Mouse (Mus musculus): ENCODE results near the gene Acadvl. TPM values are rescaled to one million over a fixed set of nuclear protein-coding genes. Genes with fewer than 3 reads are reported as not detected.

Acadvl gene
- polyA plus RNA-seq, 1 experiment from 2014 or later = 52.9 TPM

- ATAC-seq (ENCODE audit: insufficient number of reproducible peaks, low FRiP score, low TSS enrichment, low read depth) (no peak), DNase-seq (ENCODE audit: low spot score) (no peak)
- peaks cover 30% of the 10 kb centered on the region for H3K36me3 ChIP-seq (ENCODE audit: control insufficient read depth, insufficient read depth, low read length)
- H3K4me1 ChIP-seq (ENCODE audit: control insufficient read depth, insufficient read depth, low read length) = peaks cover 4% of the 10 kb centered on the region; the same call in 1 of the 2 replicates
- 89% methylated on average over 8 of the region's 8 CpGs for WGBS
- no peak overlapping the region for H3K9ac ChIP-seq (ENCODE audit: low read length)
- no peak overlapping the region for H3K4me3 ChIP-seq (ENCODE audit: low read depth, low read length)
- no peak overlapping the region; the same call in 1 of the 2 replicates for H3K27ac ChIP-seq (replicated peaks; ENCODE audit: low read depth, low read length)
- H3K9me3 ChIP-seq (ENCODE audit: control insufficient read depth, low read length) = no peaks in the 10 kb centered on the region
- no peaks in the 10 kb centered on the region for H3K27me3 ChIP-seq (ENCODE audit: control insufficient read depth, insufficient read depth, low read length)
- no peak overlapping the region for H3K4me2 ChIP-seq (ENCODE audit: low read depth, severe bottlenecking)
These were observed 25.3 kb downstream of the Acadvl start for GRCm38 (mm10) chr11:69989949-69990348.

DNA sequence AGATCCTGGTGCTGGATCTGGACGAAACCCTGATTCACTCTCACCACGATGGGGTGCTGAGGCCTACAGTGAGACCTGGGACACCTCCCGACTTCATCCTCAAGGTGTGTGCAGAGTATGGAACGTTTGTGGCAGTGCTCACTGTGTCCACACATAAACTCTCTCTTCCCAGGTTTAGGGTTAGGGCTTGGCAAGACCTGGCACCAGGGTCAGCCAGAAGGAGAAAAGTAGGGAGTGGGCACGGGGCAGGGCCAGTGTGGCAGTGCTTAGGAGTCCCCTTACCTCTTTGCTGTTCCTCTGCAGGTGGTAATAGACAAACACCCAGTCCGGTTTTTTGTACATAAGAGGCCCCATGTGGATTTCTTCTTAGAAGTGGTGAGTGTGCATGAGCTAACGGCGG, 30.8 kb downstream of the Acadvl start:
- ATAC-seq (ENCODE audit: insufficient number of reproducible peaks, low FRiP score, low TSS enrichment, low read depth) (no peak), DNase-seq (ENCODE audit: low spot score) (no peak)
- Histone ChIP-seq H3K4me2 (ENCODE audit: low read depth, severe bottlenecking) (no peak overlapping the region), H3K4me1 (ENCODE audit: control insufficient read depth, insufficient read depth, low read length) (peaks cover 13% of the 10 kb centered on the region; the same call in 1 of the 2 replicates), H3K36me3 (ENCODE audit: control insufficient read depth, insufficient read depth, low read length) (peaks cover 28% of the 10 kb centered on the region), H3K27ac (replicated peaks; ENCODE audit: low read depth, low read length) (no peak overlapping the region), H3K9me3 (ENCODE audit: control insufficient read depth, low read length) (no peaks in the 10 kb centered on the region), H3K4me3 (ENCODE audit: low read depth, low read length) (0 out of 2 replicates have a peak overlapping the region, but pooled peaks have one; percentile 3), H3K9ac (ENCODE audit: low read length) (no peak overlapping the region), H3K27me3 (ENCODE audit: control insufficient read depth, insufficient read depth, low read length) (no peaks in the 10 kb centered on the region)
- WGBS = 88% methylated on average over 8 of the region's 8 CpGs

- Histone ChIP-seq H3K9ac (ENCODE audit: low read length) (no peak overlapping the region), H3K36me3 (ENCODE audit: control insufficient read depth, insufficient read depth, low read length) (peaks cover 21% of the 10 kb centered on the region), H3K27ac (replicated peaks; ENCODE audit: low read depth, low read length) (no peak overlapping the region), H3K27me3 (ENCODE audit: control insufficient read depth, insufficient read depth, low read length) (no peaks in the 10 kb centered on the region), H3K9me3 (ENCODE audit: control insufficient read depth, low read length) (no peaks in the 10 kb centered on the region), H3K4me1 (ENCODE audit: control insufficient read depth, insufficient read depth, low read length) (peaks cover 13% of the 10 kb centered on the region; the same call in 1 of the 2 replicates), H3K4me3 (ENCODE audit: low read depth, low read length) (no peak overlapping the region), H3K4me2 (ENCODE audit: low read depth, severe bottlenecking) (no peak overlapping the region)
- no peak for ATAC-seq (ENCODE audit: insufficient number of reproducible peaks, low FRiP score, low TSS enrichment, low read depth)
- WGBS = 88% methylated on average over 4 of the region's 4 CpGs
- DNase-seq (ENCODE audit: low spot score) = no peak
These were observed 31.8 kb downstream of the Acadvl start for GRCm38 (mm10) chr11:69983377-69983776.

DNA sequence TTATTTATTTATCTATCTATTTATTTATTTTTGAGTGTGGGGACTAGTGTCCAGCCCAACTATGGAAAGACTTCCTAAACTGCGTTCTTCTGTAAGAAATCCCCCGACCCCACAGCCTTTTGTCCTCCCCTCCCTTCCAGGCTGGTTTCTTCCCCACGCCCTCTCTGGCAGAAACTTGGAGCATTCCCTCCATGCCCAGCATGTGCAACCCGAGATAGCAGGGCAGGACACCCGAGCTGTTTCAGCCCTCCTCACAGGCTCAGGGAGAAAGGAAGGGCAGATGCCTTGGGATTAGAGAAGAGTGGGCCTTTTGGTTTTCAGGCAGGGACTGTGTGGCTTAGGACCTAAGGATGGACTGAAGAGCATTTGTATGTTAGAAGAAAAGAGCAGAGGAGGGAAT, 32.3 kb downstream of the Acadvl start:
- H3K9me3 ChIP-seq (ENCODE audit: control insufficient read depth, low read length) = no peaks in the 10 kb centered on the region
- H3K27me3 ChIP-seq (ENCODE audit: control insufficient read depth, insufficient read depth, low read length) = no peaks in the 10 kb centered on the region
- peaks cover 17% of the 10 kb centered on the region for H3K36me3 ChIP-seq (ENCODE audit: control insufficient read depth, insufficient read depth, low read length)
- H3K4me3 ChIP-seq (ENCODE audit: low read depth, low read length) = peak overlapping the region; percentile 99; the same call in 1 of the 2 replicates
- WGBS = 44% methylated on average over 5 of the region's 5 CpGs
- H3K9ac ChIP-seq (ENCODE audit: low read length) = no peak overlapping the region
- no peak for ATAC-seq (ENCODE audit: insufficient number of reproducible peaks, low FRiP score, low TSS enrichment, low read depth)
- H3K4me1 ChIP-seq (ENCODE audit: control insufficient read depth, insufficient read depth, low read length) = peaks cover 13% of the 10 kb centered on the region; the same call in 1 of the 2 replicates
- no peak overlapping the region for H3K27ac ChIP-seq (replicated peaks; ENCODE audit: low read depth, low read length)
- H3K4me2 ChIP-seq (ENCODE audit: low read depth, severe bottlenecking) = peak overlapping the region; percentile 92
- DNase-seq (ENCODE audit: low spot score) = no peak

DNA sequence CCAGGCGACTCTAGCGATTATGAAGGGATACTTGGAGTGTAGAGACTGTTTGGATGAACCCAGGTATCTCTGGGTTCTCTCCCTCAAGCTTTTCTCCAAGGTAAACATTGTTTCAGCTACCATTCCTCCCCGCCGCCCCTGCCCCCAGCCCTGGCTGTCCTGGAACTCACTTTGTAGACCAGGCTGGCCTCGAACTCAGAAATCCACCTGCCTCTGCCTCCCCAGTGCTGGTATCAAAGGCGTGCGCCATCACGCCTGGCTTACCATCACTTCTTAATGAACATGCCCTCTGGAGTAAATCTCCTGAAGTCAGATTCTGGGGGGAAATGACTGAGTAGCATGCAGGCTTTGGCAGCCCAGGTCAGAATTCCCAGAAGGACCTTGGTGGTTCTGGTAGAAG, 33.0 kb downstream of the Acadvl start, which contains the start of gene Elp5:
Elp5 (minus strand) TSS at position 293 of the 400 bp plus-strand sequence.
- ATAC-seq (ENCODE audit: insufficient number of reproducible peaks, low FRiP score, low TSS enrichment, low read depth) (no peak), DNase-seq (ENCODE audit: low spot score) (no peak)
- peak within 1 kb of the TSS; percentile 99 for H3K4me3 ChIP-seq (ENCODE audit: low read depth, low read length)
- no peaks in the 10 kb centered on the region for H3K27me3 ChIP-seq (ENCODE audit: control insufficient read depth, insufficient read depth, low read length)
- H3K36me3 ChIP-seq (ENCODE audit: control insufficient read depth, insufficient read depth, low read length) = peaks cover 14% of the 10 kb centered on the region
- WGBS = 63% methylated on average over 8 of the region's 8 CpGs
- H3K4me2 ChIP-seq (ENCODE audit: low read depth, severe bottlenecking) = peak within 1 kb of the TSS; percentile 92
- H3K9ac ChIP-seq (ENCODE audit: low read length) = peak within 1 kb of the TSS; percentile 96
- peaks cover 13% of the 10 kb centered on the region; the same call in 1 of the 2 replicates for H3K4me1 ChIP-seq (ENCODE audit: control insufficient read depth, insufficient read depth, low read length)
- H3K27ac ChIP-seq (replicated peaks; ENCODE audit: low read depth, low read length) = peak within 1 kb of the TSS; percentile 98
- H3K9me3 ChIP-seq (ENCODE audit: control insufficient read depth, low read length) = no peaks in the 10 kb centered on the region

GRCm38 (mm10) chr11:69981141-69981762, 34.0 kb downstream of the Acadvl start, which contains the start of gene Ctdnep1:
Ctdnep1 (plus strand) TSS chr11:69981156.
- peak; percentile 41 for ATAC-seq (ENCODE audit: insufficient number of reproducible peaks, low FRiP score, low TSS enrichment, low read depth)
- H3K9me3 ChIP-seq (ENCODE audit: control insufficient read depth, low read length) = no peaks in the 10 kb centered on the region
- peak within 1 kb of the TSS; percentile 96 for H3K9ac ChIP-seq (ENCODE audit: low read length)
- H3K36me3 ChIP-seq (ENCODE audit: control insufficient read depth, insufficient read depth, low read length) = peaks cover 13% of the 10 kb centered on the region
- H3K4me2 ChIP-seq (ENCODE audit: low read depth, severe bottlenecking) = peak within 1 kb of the TSS; percentile 92
- WGBS = under 1% methylated on average over 33 of the region's 43 CpGs
- DNase-seq (ENCODE audit: low spot score) = peak; percentile 42
- peaks cover 13% of the 10 kb centered on the region; the same call in 1 of the 2 replicates for H3K4me1 ChIP-seq (ENCODE audit: control insufficient read depth, insufficient read depth, low read length)
- H3K27me3 ChIP-seq (ENCODE audit: control insufficient read depth, insufficient read depth, low read length) = no peaks in the 10 kb centered on the region
- H3K4me3 ChIP-seq (ENCODE audit: low read depth, low read length) = peak within 1 kb of the TSS; percentile 99
- peak within 1 kb of the TSS; percentile 98 for H3K27ac ChIP-seq (replicated peaks; ENCODE audit: low read depth, low read length)

GRCm38 (mm10) chr11:69980196-69981140, 34.7 kb downstream of the Acadvl start:
- peak overlapping the region; percentile 96 for H3K9ac ChIP-seq (ENCODE audit: low read length)
- peak overlapping the region; percentile 98 for H3K27ac ChIP-seq (replicated peaks; ENCODE audit: low read depth, low read length)
- H3K9me3 ChIP-seq (ENCODE audit: control insufficient read depth, low read length) = no peaks in the 10 kb centered on the region
- peaks cover 10% of the 10 kb centered on the region for H3K36me3 ChIP-seq (ENCODE audit: control insufficient read depth, insufficient read depth, low read length)
- peak; percentile 95 for ATAC-seq (ENCODE audit: insufficient number of reproducible peaks, low FRiP score, low TSS enrichment, low read depth)
- H3K4me1 ChIP-seq (ENCODE audit: control insufficient read depth, insufficient read depth, low read length) = peaks cover 13% of the 10 kb centered on the region; the same call in 1 of the 2 replicates
- DNase-seq (ENCODE audit: low spot score) = peak; percentile 99
- under 1% methylated on average over 44 of the region's 60 CpGs for WGBS
- H3K4me2 ChIP-seq (ENCODE audit: low read depth, severe bottlenecking) = peak overlapping the region; percentile 87
- H3K27me3 ChIP-seq (ENCODE audit: control insufficient read depth, insufficient read depth, low read length) = no peaks in the 10 kb centered on the region
- H3K4me3 ChIP-seq (ENCODE audit: low read depth, low read length) = peak overlapping the region; percentile 99

GRCm38 (mm10) chr11:69979827-69980195, 35.4 kb downstream of the Acadvl start:
- H3K36me3 ChIP-seq (ENCODE audit: control insufficient read depth, insufficient read depth, low read length) = peaks cover 8% of the 10 kb centered on the region
- no peaks in the 10 kb centered on the region for H3K9me3 ChIP-seq (ENCODE audit: control insufficient read depth, low read length)
- H3K27me3 ChIP-seq (ENCODE audit: control insufficient read depth, insufficient read depth, low read length) = no peaks in the 10 kb centered on the region
- H3K9ac ChIP-seq (ENCODE audit: low read length) = peak overlapping the region; percentile 60
- peak overlapping the region; percentile 87 for H3K4me2 ChIP-seq (ENCODE audit: low read depth, severe bottlenecking)
- ATAC-seq (ENCODE audit: insufficient number of reproducible peaks, low FRiP score, low TSS enrichment, low read depth) (no peak), DNase-seq (ENCODE audit: low spot score) (no peak)
- peaks cover 13% of the 10 kb centered on the region; the same call in 1 of the 2 replicates for H3K4me1 ChIP-seq (ENCODE audit: control insufficient read depth, insufficient read depth, low read length)
- peak overlapping the region; percentile 99 for H3K4me3 ChIP-seq (ENCODE audit: low read depth, low read length)
- 3% methylated on average over 16 of the region's 16 CpGs for WGBS
- H3K27ac ChIP-seq (replicated peaks; ENCODE audit: low read depth, low read length) = peak overlapping the region; percentile 98
